In genomic region chr16:90011521-90012181, GRCm38 (mm10) we compare ENCODE assay signal across 9 mouse cellular contexts.
A peak's percentile ranks its signal among the peaks of the same experiment; 100 is the strongest.
DNase-seq lines count a peak whose midpoint lies in the region; ATAC-seq and TF ChIP-seq lines count a peak whose summit lies in the region.
"Had no signal": no experiment of that assay in that cellular context is flagged by ENCODE, and none has a peak within 500 bp of the region (broad histone marks: within the 10 kb centered on the region; RNA-seq: fewer than 3 reads in every experiment).

No protein-coding gene starts in this region.

- ATAC-seq in liver, postnatal 0 days, result no peak
- peak; percentile 69 for ATAC-seq in hindbrain, embryonic 11.5 days (ENCODE audit: low FRiP score)
- no peak for ATAC-seq in neural tube, embryonic 11.5 days (ENCODE audit: insufficient read depth, low FRiP score, low TSS enrichment)

- peak; percentile 12 for DNase-seq in liver
- no peak for DNase-seq in liver, postnatal 0 days
- DNase-seq in embryo, embryonic 9.5 days (ENCODE audit: extremely low spot score), result peak; percentile 49
- peak; percentile 58 for DNase-seq in hindbrain, embryonic 11.5 days (ENCODE audit: low spot score)
- peak; percentile 20 for DNase-seq in neural tube, embryonic 11.5 days (ENCODE audit: low spot score)
- no peak for DNase-seq in thymus, adult 18-20 months
- no peak for DNase-seq in adrenal gland, adult 2 months
- DNase-seq in adrenal gland, postnatal 36 days, result no peak
- DNase-seq: cerebellum, adult 9-10 months had no signal

- H3K36me3 ChIP-seq in liver, postnatal 0 days (replicated peaks; ENCODE audit: insufficient read depth, low read length), result no peaks in the 10 kb centered on the region
- no peaks in the 10 kb centered on the region for H3K36me3 ChIP-seq in hindbrain, embryonic 11.5 days (ENCODE audit: control insufficient read depth, insufficient read depth, low read length)
- H3K36me3 ChIP-seq in neural tube, embryonic 11.5 days (ENCODE audit: control insufficient read depth, insufficient read depth, low read length), result no peaks in the 10 kb centered on the region

- no peak overlapping the region for H3K4me3 ChIP-seq in liver, postnatal 0 days (ENCODE audit: low read depth, low read length)
- no peak overlapping the region for H3K4me3 ChIP-seq in hindbrain, embryonic 11.5 days (ENCODE audit: low read depth, low read length)
- no peak overlapping the region for H3K4me3 ChIP-seq in neural tube, embryonic 11.5 days (ENCODE audit: low read depth, low read length)

- no peak overlapping the region for H3K27ac ChIP-seq in liver, postnatal 0 days (ENCODE audit: low read depth)
- peak overlapping the region; percentile 60 for H3K27ac ChIP-seq in hindbrain, embryonic 11.5 days (ENCODE audit: low read depth, low read length)
- H3K27ac ChIP-seq in neural tube, embryonic 11.5 days (ENCODE audit: low read depth, low read length), result no peak overlapping the region

- no peaks in the 10 kb centered on the region for H3K9me3 ChIP-seq in liver, postnatal 0 days (ENCODE audit: low read length)
- no peaks in the 10 kb centered on the region for H3K9me3 ChIP-seq in hindbrain, embryonic 11.5 days (ENCODE audit: control insufficient read depth, low read length)
- H3K9me3 ChIP-seq in neural tube, embryonic 11.5 days (ENCODE audit: control insufficient read depth, low read length), result no peaks in the 10 kb centered on the region

- no peaks in the 10 kb centered on the region for H3K27me3 ChIP-seq in liver, postnatal 0 days (ENCODE audit: insufficient read depth, low read length)
- H3K27me3 ChIP-seq in hindbrain, embryonic 11.5 days (ENCODE audit: control insufficient read depth, insufficient read depth, low read length), result no peaks in the 10 kb centered on the region
- H3K27me3 ChIP-seq in neural tube, embryonic 11.5 days (ENCODE audit: control insufficient read depth, insufficient read depth, low read length), result no peaks in the 10 kb centered on the region

- WGBS in liver, postnatal 0 days (ENCODE audit: insufficient replicate concordance), result 81% methylated on average over 32 of the region's 32 CpGs
- WGBS in hindbrain, embryonic 11.5 days, result 65% methylated on average over 32 of the region's 32 CpGs
- WGBS in neural tube, embryonic 11.5 days, result 79% methylated on average over 32 of the region's 32 CpGs

- no peaks in the 10 kb centered on the region for H3K4me1 ChIP-seq in liver, postnatal 0 days (ENCODE audit: insufficient read depth)
- H3K4me1 ChIP-seq in hindbrain, embryonic 11.5 days (replicated peaks; ENCODE audit: control insufficient read depth, insufficient read depth, low read length), result peaks cover 5% of the 10 kb centered on the region; the same call in 1 of the 2 replicates
- H3K4me1 ChIP-seq in neural tube, embryonic 11.5 days (ENCODE audit: control insufficient read depth, insufficient read depth, low read length), result no peaks in the 10 kb centered on the region

- TF ChIP-seq CTCF in liver, postnatal 0 days (IDR thresholded peaks at IDR 0.05; ENCODE audit: low read depth), result no peak

- no peak overlapping the region for H3K9ac ChIP-seq in liver, postnatal 0 days (replicated peaks)
- H3K9ac ChIP-seq in hindbrain, embryonic 11.5 days (ENCODE audit: low read depth, low read length), result peak overlapping the region; percentile 44
- 0 out of 2 replicates have a peak overlapping the region, but pooled peaks have one; percentile 8 for H3K9ac ChIP-seq in neural tube, embryonic 11.5 days (ENCODE audit: low read length)

- TF ChIP-seq EP300 in liver, postnatal 0 days (IDR thresholded peaks at IDR 0.05; ENCODE audit: low read depth), result no peak

- no peak overlapping the region for H3K4me2 ChIP-seq in liver, postnatal 0 days (ENCODE audit: low read depth, low read length)
- H3K4me2 ChIP-seq in hindbrain, embryonic 11.5 days (replicated peaks; ENCODE audit: low read depth, low read length), result no peak overlapping the region
- H3K4me2 ChIP-seq in neural tube, embryonic 11.5 days (ENCODE audit: low read depth), result no peak overlapping the region

Comparison
In these comparisons a context has a peak if more than half of its experiments do, and no peak if none do; other contexts are left out.
1. DNase-seq: peak in liver (single experiment), embryo, embryonic 9.5 days (single experiment), hindbrain, embryonic 11.5 days (single experiment) and neural tube, embryonic 11.5 days (single experiment); none in liver, postnatal 0 days (single experiment), thymus, adult 18-20 months (0 of 2), adrenal gland, adult 2 months (single experiment) and adrenal gland, postnatal 36 days (0 of 2).